Mouse (Mus musculus) lung, embryonic 14.5 days (tissue): ENCODE results near the gene Elf4. TPM values are rescaled to one million over a fixed set of nuclear protein-coding genes. Genes with fewer than 3 reads are reported as not detected.

Experiments used
- ATAC-seq: fragments of 200-750 bp; cut with Nextera tagmentation; 2 replicates; pipeline ENCODE4 v1.8.0; 2017; ENCODE audit warnings: mild to moderate bottlenecking, moderate TSS enrichment, moderate library complexity; ENCODE audit not compliant: insufficient read depth
- DNase-seq: peaks from one replicate; pipeline ENCODE4 v3.0.0-alpha.2; 2015
- H3K27ac ChIP-seq: fragments of 300-500 bp; sonication (generic); 2 replicates; pipeline ENCODE4 v1.5.1; 2014; ENCODE audit warnings: low read depth, mild to moderate bottlenecking, moderate library complexity
- H3K27me3 ChIP-seq: fragments of 300-500 bp; sonication (generic); 2 replicates; pipeline ENCODE4 v1.6.1; 2014; ENCODE audit warnings: low read length, control low read depth; ENCODE audit not compliant: insufficient read depth
- H3K36me3 ChIP-seq: fragments of 300-500 bp; sonication (generic); 2 replicates; pipeline ENCODE4 v1.6.1; 2014; ENCODE audit warnings: control low read depth; ENCODE audit not compliant: insufficient read depth
- H3K4me1 ChIP-seq: fragments of 300-500 bp; sonication (generic); 2 replicates; pipeline ENCODE4 v1.6.1; 2014; ENCODE audit warnings: antibody characterized with exemption, control low read depth; ENCODE audit not compliant: insufficient read depth
- H3K4me2 ChIP-seq: fragments of 300-500 bp; sonication (generic); 2 replicates; pipeline ENCODE4 v1.6.1; 2014; ENCODE audit warnings: mild to moderate bottlenecking
- H3K4me3 ChIP-seq: fragments of 300-500 bp; sonication (generic); 2 replicates; pipeline ENCODE4 v1.5.1; 2014; ENCODE audit warnings: low read depth, low read length
- H3K9ac ChIP-seq: fragments of 300-500 bp; sonication (generic); 2 replicates; pipeline ENCODE4 v1.6.1; 2014
- H3K9me3 ChIP-seq: fragments of 300-500 bp; sonication (generic); 2 replicates; pipeline ENCODE4 v1.6.1; 2016; ENCODE audit warnings: low read depth, low read length, control low read depth
- CTCF ChIP-seq: IDR thresholded peaks from 2 replicates; pipeline ENCODE4 v1.5.1; 2016; ENCODE audit warnings: antibody characterized with exemption, low read depth
- WGBS: fragments of 180-500 bp; shearing (Covaris S2); extraction: QIAGEN DNeasy Blood & Tissue Kit; methylation state at CpG from one replicate; pipeline ENCODE4 v1.1.7; 2014; 5-methylcytosine and 5-hydroxymethylcytosine counted together
- polyA plus RNA-seq: library from polyadenylated mRNA; unstranded; fragments of >200 nt; fragmentation: Nextera tagmentation; extraction: Ambion mirVana; gene quantifications from 2 replicates; pipeline ENCODE4 v1.2.1, GENCODE M21; 2014

Gene Elf4
- polyA plus RNA-seq, 1 experiment from 2014 or later, result 9.6 TPM

- ATAC-seq (peak; percentile 89), DNase-seq (peak; percentile 83)
- Histone ChIP-seq H3K4me1 (no peaks in the 10 kb centered on the region), H3K4me3 (peak overlapping the region; percentile 51), H3K9ac (peak overlapping the region; percentile 65), H3K27ac (peak overlapping the region; percentile 12; the same call in 1 of the 2 replicates), H3K4me2 (peak overlapping the region; percentile 59), H3K36me3 (no peaks in the 10 kb centered on the region), H3K9me3 (no peaks in the 10 kb centered on the region), H3K27me3 (no peaks in the 10 kb centered on the region)
- no peak for TF ChIP-seq CTCF
- 10% methylated on average over 21 of the region's 91 CpGs for WGBS
Measured at GRCm38 (mm10) chrX:48453736-48454494, 9.0 kb downstream of the Elf4 start.

GRCm38 (mm10) chrX:48452931-48453673 lies 9.8 kb downstream of the Elf4 start:
- H3K4me2 ChIP-seq, result peak overlapping the region; percentile 59
- H3K36me3 ChIP-seq, result no peaks in the 10 kb centered on the region
- TF ChIP-seq CTCF, result no peak
- H3K4me1 ChIP-seq, result no peaks in the 10 kb centered on the region
- peak overlapping the region; percentile 51 for H3K4me3 ChIP-seq
- peak overlapping the region; percentile 65 for H3K9ac ChIP-seq
- peak; percentile 26 for DNase-seq
- H3K27ac ChIP-seq, result 0 out of 2 replicates have a peak overlapping the region, but pooled peaks have one; percentile 12
- 16% methylated on average over 65 of the region's 71 CpGs for WGBS
- H3K9me3 ChIP-seq, result no peaks in the 10 kb centered on the region
- H3K27me3 ChIP-seq, result no peaks in the 10 kb centered on the region
- ATAC-seq, result peak; percentile 17

- Histone ChIP-seq H3K36me3 (no peaks in the 10 kb centered on the region), H3K27me3 (no peaks in the 10 kb centered on the region), H3K4me2 (peak overlapping the region; percentile 59), H3K9ac (peak overlapping the region; percentile 65), H3K9me3 (no peaks in the 10 kb centered on the region), H3K4me1 (no peaks in the 10 kb centered on the region), H3K27ac (no peak overlapping the region), H3K4me3 (peak overlapping the region; percentile 51)
- peak; percentile 21 for DNase-seq
- no peak for ATAC-seq
- no peak for TF ChIP-seq CTCF
- 33% methylated on average over 9 of the region's 9 CpGs for WGBS
Measured at GRCm38 (mm10) chrX:48452231-48452890, 10.6 kb downstream of the Elf4 start.

GRCm38 (mm10) chrX:48449646-48450045 lies 13.3 kb downstream of the Elf4 start:
- Histone ChIP-seq H3K27me3 (no peaks in the 10 kb centered on the region), H3K9ac (no peak overlapping the region), H3K4me3 (no peak overlapping the region), H3K4me1 (no peaks in the 10 kb centered on the region), H3K27ac (no peak overlapping the region), H3K36me3 (no peaks in the 10 kb centered on the region), H3K9me3 (no peaks in the 10 kb centered on the region), H3K4me2 (no peak overlapping the region)
- ATAC-seq (no peak), DNase-seq (no peak)
- no peak for TF ChIP-seq CTCF
- WGBS, result 36% methylated on average over 10 of the region's 10 CpGs

GRCm38 (mm10) chrX:48444677-48445076 lies 18.3 kb downstream of the Elf4 start:
- H3K27ac ChIP-seq, result no peak overlapping the region
- H3K9ac ChIP-seq, result no peak overlapping the region
- no peaks in the 10 kb centered on the region for H3K9me3 ChIP-seq
- no peak for DNase-seq
- WGBS, result 80% methylated on average over 4 of the region's 4 CpGs
- H3K4me3 ChIP-seq, result no peak overlapping the region
- no peaks in the 10 kb centered on the region for H3K4me1 ChIP-seq
- H3K27me3 ChIP-seq, result no peaks in the 10 kb centered on the region
- no peak for ATAC-seq
- no peaks in the 10 kb centered on the region for H3K36me3 ChIP-seq
- no peak for TF ChIP-seq CTCF
- H3K4me2 ChIP-seq, result no peak overlapping the region

GRCm38 (mm10) chrX:48441954-48442353 lies 21.0 kb downstream of the Elf4 start:
- Histone ChIP-seq H3K4me1 (no peaks in the 10 kb centered on the region), H3K36me3 (no peaks in the 10 kb centered on the region), H3K9ac (no peak overlapping the region), H3K27me3 (no peaks in the 10 kb centered on the region), H3K4me2 (no peak overlapping the region), H3K27ac (no peak overlapping the region), H3K9me3 (no peaks in the 10 kb centered on the region), H3K4me3 (no peak overlapping the region)
- ATAC-seq (no peak), DNase-seq (no peak)
- TF ChIP-seq CTCF, result no peak
- whole genome bisulfite sequencing, result 68% methylated on average over 7 of the region's 7 CpGs

- ATAC-seq (no peak), DNase-seq (no peak)
- no peak overlapping the region for H3K4me2 ChIP-seq
- H3K4me1 ChIP-seq, result no peaks in the 10 kb centered on the region
- H3K4me3 ChIP-seq, result no peak overlapping the region
- 83% methylated on average over 6 of the region's 6 CpGs for WGBS
- H3K27me3 ChIP-seq, result no peaks in the 10 kb centered on the region
- no peaks in the 10 kb centered on the region for H3K36me3 ChIP-seq
- no peak for TF ChIP-seq CTCF
- H3K9me3 ChIP-seq, result no peaks in the 10 kb centered on the region
- no peak overlapping the region for H3K9ac ChIP-seq
- no peak overlapping the region for H3K27ac ChIP-seq
Measured at GRCm38 (mm10) chrX:48441548-48441947, 21.4 kb downstream of the Elf4 start.
